Mouse (Mus musculus): Measurements from ENCODE around the gene Ccdc30. TPM values are rescaled to one million over a fixed set of nuclear protein-coding genes. Genes with fewer than 3 reads are reported as not detected.
"Not testable (repeated sequence)": the region's sequence is repeated elsewhere in the genome, so short reads cannot be mapped to it uniquely, and the experiment has no call there.

Ccdc30 gene
- total RNA-seq, 1 experiment from 2014 or later = 15.9 TPM

GRCm38 (mm10) chr4:119305418-119305817 is 109.9 kb downstream of the Ccdc30 start:
- DNase-seq = no peak

DNA sequence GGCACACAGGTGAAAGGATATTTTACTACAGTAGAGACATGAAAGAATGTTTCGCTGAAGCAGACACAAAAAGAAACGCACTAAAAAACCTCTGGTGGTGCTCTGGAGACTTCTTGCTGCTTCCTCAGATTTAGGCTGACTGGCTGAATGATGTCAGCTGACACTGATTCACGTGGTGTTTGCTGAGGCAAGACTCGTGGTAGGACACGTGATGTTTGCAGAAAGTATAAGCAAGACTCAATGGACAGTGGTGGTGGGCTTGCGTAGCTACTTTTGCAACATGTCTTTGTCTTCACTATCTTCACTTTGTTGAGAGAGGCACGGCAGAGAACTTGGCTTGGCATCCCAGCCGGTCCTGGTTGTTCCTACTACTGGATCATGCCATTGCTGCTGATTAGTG is 112.0 kb downstream of the Ccdc30 start:
- DNase-seq = no peak

- DNase-seq = no peak
These were observed 113.5 kb downstream of the Ccdc30 start for GRCm38 (mm10) chr4:119301777-119302176.

GRCm38 (mm10) chr4:119300761-119301160 is 114.6 kb downstream of the Ccdc30 start:
- no peak for DNase-seq

DNA sequence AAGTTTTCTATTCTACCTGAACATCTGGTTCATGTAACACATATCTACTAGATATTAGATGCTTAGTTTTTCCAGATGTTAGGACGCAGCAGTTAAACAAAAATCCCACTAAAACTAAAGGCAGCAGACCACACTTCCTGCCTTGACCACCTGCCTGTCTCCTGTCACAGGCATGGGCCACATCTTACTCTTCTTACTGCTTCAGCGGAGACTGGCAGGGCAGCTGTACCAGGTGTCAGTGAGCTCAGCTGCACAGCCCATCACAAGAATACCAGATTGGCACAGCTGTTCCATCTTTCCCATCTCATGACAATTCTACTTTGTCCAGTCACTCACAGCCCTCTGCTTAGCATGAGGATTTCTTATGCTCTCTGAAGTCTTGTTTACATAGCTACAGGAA is 118.0 kb downstream of the Ccdc30 start:
- DNase-seq = no peak

DNA sequence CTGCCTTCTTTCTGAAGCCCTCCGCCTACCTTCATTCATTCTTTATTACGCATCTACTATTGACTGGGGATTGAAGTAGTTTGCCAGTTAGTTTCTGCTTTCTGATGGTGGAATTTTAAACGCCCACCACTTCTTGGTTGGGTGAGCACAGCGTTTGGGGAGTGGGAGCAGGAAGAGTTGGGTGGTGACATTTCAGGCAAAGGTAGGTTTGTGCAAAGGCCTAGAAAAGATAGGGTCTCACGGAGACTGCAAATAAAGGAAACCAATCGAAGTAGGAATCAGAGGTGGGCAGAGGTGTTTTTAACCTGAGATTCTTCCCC is 120.2 kb downstream of the Ccdc30 start:
- DNase-seq = no peak

- peak; percentile 100 for DNase-seq
These were observed 120.7 kb downstream of the Ccdc30 start, which contains the start of gene Ybx1 for GRCm38 (mm10) chr4:119294415-119295133. Gene Ybx1 (minus strand): TSS chr4:119294604.

- DNase-seq = peak; percentile 38
These were observed 121.6 kb downstream of the Ccdc30 start for GRCm38 (mm10) chr4:119293574-119294258.

GRCm38 (mm10) chr4:119292771-119293573 is 122.3 kb downstream of the Ccdc30 start:
- DNase-seq = peak; percentile 37

DNA sequence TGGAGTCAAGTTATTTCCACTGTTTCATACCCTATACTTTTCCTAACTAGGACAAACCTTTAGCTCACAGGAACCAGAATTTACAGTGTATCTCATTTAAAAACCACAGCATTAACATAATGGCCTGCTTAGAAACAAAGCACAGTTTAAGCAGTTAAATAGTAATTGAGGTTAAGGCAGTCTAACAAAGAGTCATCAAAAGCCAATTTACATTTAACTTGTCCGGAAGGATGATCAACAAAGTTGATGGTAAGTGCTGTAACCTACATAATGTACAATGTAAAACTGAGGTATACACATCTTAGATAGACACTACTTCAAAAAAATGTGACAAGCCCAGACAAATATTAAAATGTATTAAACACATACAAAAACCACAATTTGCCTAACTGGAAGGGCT is 123.4 kb downstream of the Ccdc30 start:
- no peak for DNase-seq

DNA sequence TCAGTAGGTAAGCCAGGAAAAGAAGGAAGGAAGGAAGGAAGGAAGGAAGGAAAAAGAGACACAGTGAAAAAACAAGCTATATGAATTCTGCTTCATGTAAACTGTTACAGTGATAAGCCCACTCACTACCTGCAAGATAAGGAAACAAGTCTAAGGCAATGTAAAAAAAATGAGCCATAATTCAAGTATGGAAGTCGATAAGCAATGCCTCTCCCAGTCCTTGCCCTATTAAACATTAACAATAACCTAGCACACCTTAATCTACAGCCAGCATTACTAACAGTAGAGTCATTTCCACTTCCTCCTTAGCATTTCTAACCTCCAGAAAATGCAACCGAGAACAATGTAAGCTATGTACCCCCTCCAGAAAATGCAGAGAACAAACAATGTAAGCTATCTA is 130.0 kb downstream of the Ccdc30 start:
- no peak for DNase-seq

- no peak for DNase-seq
These were observed 130.5 kb downstream of the Ccdc30 start for GRCm38 (mm10) chr4:119284861-119285260.

DNA sequence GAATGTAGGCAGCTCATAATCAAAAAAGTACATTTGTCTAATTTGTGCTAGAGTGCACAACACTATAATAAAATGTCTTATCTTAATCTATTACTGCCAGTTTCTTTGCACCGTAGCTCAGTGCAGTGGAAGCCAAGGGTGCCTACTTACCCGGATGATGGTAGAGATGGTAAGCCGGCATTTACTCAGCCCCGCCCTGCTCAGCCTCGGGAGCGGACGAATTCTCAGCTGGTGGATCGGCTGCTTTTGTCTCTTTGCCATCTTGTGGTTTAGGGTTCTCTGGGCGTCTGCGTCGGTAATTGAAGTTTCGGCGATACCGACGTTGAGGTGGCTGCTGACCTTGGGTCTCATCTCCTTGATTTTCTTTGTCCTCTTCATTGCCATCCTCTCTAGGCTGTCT is 136.5 kb downstream of the Ccdc30 start:
- DNase-seq = not testable (repeated sequence)

GRCm38 (mm10) chr4:119275726-119276125 is 139.6 kb downstream of the Ccdc30 start:
- no peak for DNase-seq

- DNase-seq = no peak
These were observed 140.1 kb downstream of the Ccdc30 start for GRCm38 (mm10) chr4:119275226-119275625.

DNA sequence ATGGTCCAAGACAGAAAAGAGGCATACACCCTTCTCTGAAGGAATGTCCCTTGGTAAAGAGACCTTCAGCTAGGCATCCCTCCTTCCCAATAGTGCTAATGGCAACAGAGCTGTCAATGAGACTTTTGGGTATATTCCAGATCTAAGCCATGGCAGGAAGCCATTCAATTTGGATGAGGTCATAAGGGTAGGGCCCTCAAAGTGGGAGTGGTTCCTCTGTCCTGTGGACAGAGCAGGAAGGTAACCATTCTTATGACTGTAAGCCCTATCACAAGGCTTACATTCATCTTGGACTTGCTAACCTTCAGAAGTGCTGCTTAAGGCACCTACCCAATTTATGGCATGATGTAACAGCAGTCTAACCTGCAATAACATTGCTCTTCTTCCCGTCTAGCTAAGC is 140.7 kb downstream of the Ccdc30 start:
- no peak for DNase-seq

Other genes with a start within 250 kb of the Ccdc30 start
- 15.3 and 16.6 TPM in 2 replicates for gene Zfp691, start 241.3 kb downstream of the Ccdc30 start, total RNA-seq (2021)
- 0.30 TPM in 1 of 2 replicates, not detected in the other for gene Ermap, start 225.5 kb downstream of the Ccdc30 start, total RNA-seq (2021)
- gene Svbp, start 220.2 kb downstream of the Ccdc30 start, total RNA-seq (2021) = 17.7 and 20.2 TPM in 2 replicates
- not detected in 2 replicates for gene Tmem269, start 197.3 kb downstream of the Ccdc30 start, total RNA-seq (2021)
- 27.9 and 28.1 TPM in 2 replicates for gene AU022252, start 182.8 kb downstream of the Ccdc30 start, total RNA-seq (2021)
- gene P3h1, start 182.6 kb downstream of the Ccdc30 start, total RNA-seq (2021) = 29.2 and 30.6 TPM in 2 replicates
- 0.21 TPM in 1 of 2 replicates, not detected in the other for gene Cldn19, start 160.1 kb downstream of the Ccdc30 start, total RNA-seq (2021)
- gene Ybx1, start 120.9 kb downstream of the Ccdc30 start, total RNA-seq (2021) = 585 and 731 TPM in 2 replicates
- 14.1 and 26.4 TPM in 2 replicates for gene Ppih, start 95.0 kb downstream of the Ccdc30 start, total RNA-seq (2021)
- 45.9 and 48.6 TPM in 2 replicates for gene Ppcs, start 6.9 kb upstream of the Ccdc30 start, total RNA-seq (2021)
- gene Zmynd12, start 7.3 kb upstream of the Ccdc30 start, total RNA-seq (2021) = 2.3 and 4.5 TPM in 2 replicates
- gene Rimkla, start 77.1 kb upstream of the Ccdc30 start, total RNA-seq (2021) = 0.21 and 0.67 TPM in 2 replicates
- gene Foxj3, start 121.5 kb upstream of the Ccdc30 start, total RNA-seq (2021) = 32.3 and 42.8 TPM in 2 replicates
- 11.0 and 14.2 TPM in 2 replicates for gene Frg2f1, start 124.0 kb upstream of the Ccdc30 start, total RNA-seq (2021)
- 0.58 TPM in 1 of 2 replicates, not detected in the other for gene Guca2a, start 222.2 kb upstream of the Ccdc30 start, total RNA-seq (2021)
- not detected in 2 replicates for gene Guca2b, start 243.4 kb upstream of the Ccdc30 start, total RNA-seq (2021)

Measured in adrenal gland, postnatal 25 days (tissue).